Mouse (Mus musculus) CH12F3 (cell line): ENCODE measurements around the gene Edaradd.

ENCODE experiments used
- in situ Hi-C: fragments of 300-500 bp; cut with MboI; formaldehyde crosslinking; loops from 2 replicates; pipeline ENCODE4 v1.14.3; 2020; ENCODE audit warnings: low sequenced_read_pairs

Edaradd gene

DNA sequence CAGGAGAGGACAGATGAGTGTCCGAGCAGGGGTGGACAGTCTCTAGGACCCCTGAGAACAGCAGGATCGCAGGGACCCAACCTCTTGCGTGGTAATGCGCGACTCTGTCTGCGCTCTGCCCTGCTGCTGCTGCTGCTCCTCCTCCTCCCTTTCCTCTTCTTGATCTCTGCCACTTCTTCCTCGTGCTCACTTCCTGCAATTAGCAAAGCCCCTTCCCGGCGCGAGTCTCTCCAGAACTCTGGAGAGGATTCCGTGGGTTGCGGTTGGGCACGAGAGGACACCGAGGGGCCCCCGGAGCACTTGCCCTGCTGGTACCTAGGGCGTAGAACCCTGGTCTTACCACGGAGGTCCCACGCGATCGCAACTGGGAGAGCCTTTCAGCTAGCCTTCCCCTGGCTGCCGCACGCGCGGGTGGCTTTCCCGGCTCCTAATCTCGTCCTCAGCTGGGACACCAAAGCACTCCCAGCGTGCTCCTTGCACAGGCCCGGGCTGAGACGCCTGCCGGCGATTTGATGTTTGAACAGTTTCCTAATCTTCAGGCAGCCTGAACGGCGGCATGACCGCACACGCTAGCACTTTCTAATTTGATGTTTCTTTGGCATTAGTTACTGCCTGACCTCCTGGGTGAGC lies at the start of gene Edaradd:
TSS of gene Edaradd (minus strand) at position 484 of the 630 bp plus-strand sequence.
- in situ Hi-C loops = no loop called here

DNA sequence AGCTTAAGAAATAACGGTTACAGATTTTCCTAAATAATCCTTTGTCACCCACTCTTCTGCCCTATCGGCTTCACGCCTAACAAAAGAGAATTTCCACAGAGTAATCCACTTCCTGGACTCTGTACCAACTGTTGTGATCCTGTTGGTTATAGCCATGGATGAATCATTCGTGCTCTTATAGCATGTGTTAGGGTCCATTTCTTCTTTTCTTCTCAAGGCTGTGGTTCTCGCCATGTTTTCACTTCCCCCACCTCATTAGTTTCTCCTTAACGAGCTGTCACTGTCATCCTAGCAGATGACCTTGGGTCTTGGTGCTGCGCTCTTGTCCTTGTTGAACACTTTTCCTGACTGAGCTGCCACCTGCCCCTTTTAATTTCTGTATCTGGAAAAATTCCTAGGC lies 49.5 kb upstream of the Edaradd start:
- in situ Hi-C loops = no loop called here

GRCm38 (mm10) chr13:12568597-12569469 lies 48.6 kb upstream of the Edaradd start:
- in situ Hi-C loops = no loop called here

DNA sequence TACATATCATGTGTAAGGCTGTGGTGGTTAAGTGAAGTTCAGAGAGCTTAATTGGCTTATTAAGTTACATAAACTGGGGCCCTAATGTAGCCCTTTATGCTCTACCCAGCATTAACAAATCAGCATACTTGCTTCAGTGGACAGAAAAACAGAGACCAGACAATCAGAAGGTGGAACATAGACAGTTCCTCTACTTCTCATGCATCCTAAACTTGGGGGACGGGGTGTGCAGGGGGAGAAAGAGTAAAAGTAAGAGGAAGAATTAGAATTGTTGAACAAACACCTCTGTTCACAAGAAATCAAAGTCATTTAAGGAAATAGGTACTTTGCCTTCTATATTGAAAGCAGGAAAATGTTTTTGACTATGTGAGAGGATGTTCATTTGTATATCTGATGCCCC lies 47.7 kb upstream of the Edaradd start:
- in situ Hi-C loops = no loop called here

DNA sequence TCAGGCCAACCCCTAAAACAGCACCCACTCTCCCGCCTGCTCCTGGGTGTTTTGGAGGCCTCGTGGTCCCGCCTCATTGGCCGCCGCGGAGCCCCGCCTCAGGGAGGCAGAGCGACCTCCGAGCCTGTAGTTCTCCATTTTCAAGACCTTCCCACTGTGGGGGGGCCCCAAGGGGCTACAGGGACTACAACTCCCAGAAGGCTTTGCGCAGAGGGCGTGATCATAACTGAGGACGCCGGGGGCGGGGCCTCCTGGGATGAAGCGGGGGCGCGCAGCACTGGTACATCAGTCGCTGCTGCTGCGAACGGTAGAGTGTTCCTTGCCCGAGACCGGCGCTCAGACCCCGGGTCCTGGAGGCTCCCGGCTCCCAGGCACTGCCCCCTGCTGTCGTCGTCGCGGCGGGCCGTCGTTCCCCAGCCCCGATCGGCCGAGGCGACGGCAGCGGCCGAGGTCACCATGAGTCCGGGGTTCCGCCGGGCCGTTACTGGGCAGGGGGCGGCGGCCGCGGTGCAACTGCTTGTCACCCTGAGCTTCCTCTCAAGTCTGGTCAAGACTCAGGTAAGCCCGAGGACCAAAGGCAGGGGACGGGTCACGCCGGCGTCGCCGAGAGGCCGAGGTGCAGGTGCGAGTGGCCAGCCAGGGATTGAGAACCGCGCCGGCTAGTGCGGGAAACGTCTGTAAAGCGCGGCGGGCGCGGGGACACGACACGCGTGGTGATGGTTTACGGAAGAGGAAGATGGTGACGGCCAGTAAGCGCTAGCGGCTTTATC lies 45.6 kb upstream of the Edaradd start, which contains the start of gene Ero1lb:
TSS of gene Ero1lb (plus strand) at position 254 of the 770 bp plus-strand sequence.
- in situ Hi-C loops = no loop called here

- in situ Hi-C loops = no loop called here
Measured at GRCm38 (mm10) chr13:12562256-12562655, 42.0 kb upstream of the Edaradd start.

DNA sequence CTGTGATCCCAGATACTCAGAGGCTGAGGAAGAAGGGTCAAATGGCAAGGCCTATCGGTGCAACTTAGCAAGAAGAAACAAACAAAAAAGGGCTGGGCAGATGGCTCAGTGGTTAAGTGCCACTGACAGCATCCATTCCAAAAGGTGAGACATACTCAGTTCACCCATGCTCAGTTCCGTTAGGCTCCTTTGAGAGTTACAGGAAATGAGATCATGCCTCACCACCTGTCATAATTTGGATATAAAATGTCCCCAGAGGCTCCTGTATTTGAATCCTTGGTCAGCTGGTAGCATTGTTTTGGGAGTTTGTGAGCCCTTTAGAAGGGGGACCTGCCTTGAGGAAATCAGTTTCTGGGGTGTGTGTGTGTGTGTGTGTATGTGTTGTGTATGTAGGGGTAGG lies 41.5 kb upstream of the Edaradd start:
- in situ Hi-C loops = no loop called here

- in situ Hi-C loops = no loop called here
Measured at GRCm38 (mm10) chr13:12559462-12560120, 39.4 kb upstream of the Edaradd start.

DNA sequence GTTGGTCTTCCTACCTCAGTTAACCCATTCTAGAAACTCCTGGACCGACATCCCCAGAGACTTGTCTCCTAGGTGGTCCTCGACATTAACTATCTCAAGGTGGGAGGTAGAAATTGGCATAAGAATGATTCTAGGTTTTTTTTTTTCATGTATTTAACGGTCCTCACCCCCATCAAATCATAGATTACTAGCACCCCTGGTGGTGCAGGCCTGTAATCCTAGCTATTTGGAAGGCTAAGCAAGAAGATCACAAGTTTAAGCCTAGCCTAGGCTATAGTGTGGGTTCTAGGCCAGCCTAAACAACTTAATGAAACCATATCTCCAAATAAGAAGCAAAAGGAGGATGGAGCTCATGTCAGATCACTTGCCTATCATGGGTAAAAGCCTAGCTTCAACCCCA lies 38.8 kb upstream of the Edaradd start:
- in situ Hi-C loops = no loop called here

GRCm38 (mm10) chr13:12554211-12554610 lies 34.0 kb upstream of the Edaradd start:
- in situ Hi-C loops = no loop called here

- in situ Hi-C loops = no loop called here
Measured at GRCm38 (mm10) chr13:12543880-12544568, 23.8 kb upstream of the Edaradd start.

DNA sequence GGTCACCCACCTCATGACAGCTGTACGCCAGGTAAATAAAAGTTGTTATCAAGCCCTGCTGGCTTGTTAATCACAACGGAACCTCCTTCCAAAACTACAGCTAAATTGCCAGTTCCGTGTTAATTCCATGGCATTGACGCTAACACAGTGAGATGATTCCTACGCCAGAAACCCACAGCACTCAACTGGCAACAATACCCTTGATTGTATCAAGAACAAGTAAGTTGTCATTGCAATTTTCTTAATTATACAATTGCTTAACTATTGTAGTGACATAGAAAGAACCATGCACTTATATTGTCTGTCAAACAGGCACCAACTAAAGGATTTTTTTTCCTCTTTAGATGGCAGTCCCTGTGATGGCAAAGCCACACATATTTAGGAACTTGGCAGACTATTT lies 23.0 kb upstream of the Edaradd start:
- in situ Hi-C loops = no loop called here

DNA sequence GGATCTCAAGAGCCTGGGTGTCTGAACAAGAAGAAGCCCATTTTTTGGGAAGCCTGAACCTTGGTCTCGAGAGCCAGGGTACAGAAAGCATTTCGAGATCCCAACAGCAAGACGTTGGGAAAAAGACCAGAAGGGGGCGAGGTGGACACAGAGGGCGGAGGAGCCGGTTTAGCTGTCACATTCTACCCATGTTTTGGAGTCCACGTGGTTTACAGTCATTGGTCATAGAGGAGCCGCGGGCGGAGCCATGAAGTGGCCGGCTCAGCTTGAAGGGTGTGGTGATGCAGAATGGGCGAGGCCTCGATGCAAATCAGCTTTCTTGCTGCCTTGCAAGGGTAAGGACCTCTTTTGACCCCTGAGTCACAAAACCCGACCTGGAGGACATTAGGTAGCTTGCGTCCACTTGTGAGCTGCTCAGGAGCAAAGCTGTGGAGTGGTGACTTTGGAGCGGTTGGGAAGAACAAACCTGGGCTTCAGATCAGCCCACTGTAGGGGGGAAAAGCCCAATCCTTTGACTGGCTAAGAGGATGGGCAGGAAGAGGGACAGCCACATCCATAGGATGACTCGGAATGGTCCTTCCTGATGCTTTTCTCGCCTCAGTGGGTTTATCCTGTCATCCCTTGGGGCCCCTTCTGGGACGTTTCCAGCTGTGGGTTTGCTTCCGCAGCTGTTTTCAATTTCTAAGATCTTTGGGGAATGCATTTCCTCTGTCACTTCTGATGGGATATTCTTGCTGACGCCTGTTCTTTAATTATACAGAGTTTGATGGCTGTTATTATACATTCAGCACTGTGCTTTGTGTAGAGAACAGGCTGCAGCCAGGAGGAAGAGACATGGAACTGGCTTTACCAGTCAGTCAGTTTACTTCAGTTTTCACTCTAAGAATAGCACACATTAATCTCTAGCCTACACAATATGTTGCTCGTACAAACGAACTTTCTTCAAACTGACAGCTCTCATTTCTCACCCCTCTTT lies 22.1 kb upstream of the Edaradd start:
- in situ Hi-C loops = no loop called here

- in situ Hi-C loops = no loop called here
Measured at GRCm38 (mm10) chr13:12540119-12540518, 19.9 kb upstream of the Edaradd start.

DNA sequence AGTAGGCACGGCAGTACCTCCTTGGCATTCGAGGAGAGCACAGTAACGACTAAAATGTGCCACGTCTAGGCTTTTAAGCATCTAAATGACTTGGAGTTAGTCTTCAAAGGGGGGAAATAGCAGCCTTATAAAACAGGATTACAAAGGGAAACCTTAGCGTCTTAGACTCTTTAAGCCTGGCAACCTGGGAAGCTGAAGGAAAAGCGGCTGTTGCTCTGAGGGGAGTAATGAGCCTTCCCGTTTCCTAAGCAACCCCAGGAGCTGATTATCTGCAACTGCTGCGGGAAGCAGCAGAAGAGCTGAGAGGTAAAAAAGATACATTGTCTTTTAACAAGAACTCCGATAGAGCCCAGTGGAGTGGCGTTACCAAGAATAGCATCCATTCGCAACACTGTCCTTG lies 19.5 kb upstream of the Edaradd start:
- in situ Hi-C loops = no loop called here

DNA sequence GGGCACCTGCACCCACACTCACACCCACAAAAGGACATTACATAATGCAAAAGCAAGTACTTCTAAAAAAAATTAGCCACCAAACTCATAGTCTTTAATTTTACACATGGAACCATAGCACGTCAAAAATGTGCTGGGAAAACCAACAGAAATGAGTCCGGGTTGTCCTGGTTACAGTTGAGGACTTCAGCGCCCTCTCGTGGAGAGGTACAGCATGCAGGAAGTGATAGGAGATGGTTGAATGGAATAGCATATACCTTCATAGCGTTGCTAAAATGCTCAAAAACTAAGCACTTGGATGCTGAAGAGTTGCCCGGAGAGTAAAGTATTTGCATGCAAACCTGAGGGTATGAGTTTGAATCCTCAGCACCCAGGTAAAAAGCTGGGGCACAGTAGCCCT lies 17.7 kb upstream of the Edaradd start:
- in situ Hi-C loops = no loop called here

DNA sequence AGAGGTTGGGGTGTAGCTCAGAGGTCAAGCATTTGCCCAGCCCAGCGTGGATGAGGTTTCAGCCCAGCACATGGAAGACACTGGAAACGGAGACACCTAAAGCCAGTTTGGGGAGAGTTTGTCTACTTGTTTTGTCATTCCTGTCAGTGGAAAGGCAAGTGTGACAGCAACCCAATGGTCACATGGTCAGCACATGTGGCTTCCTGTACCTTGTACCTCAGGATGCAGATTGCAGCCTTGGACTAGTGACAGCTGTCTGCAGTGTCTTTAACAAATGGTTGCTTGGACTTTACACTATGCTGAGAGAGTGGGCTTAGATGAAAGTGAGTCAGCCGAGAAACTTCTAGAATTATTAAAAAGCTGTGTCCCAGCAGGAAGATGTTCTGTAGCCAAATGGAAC lies 14.4 kb upstream of the Edaradd start:
- in situ Hi-C loops = no loop called here

DNA sequence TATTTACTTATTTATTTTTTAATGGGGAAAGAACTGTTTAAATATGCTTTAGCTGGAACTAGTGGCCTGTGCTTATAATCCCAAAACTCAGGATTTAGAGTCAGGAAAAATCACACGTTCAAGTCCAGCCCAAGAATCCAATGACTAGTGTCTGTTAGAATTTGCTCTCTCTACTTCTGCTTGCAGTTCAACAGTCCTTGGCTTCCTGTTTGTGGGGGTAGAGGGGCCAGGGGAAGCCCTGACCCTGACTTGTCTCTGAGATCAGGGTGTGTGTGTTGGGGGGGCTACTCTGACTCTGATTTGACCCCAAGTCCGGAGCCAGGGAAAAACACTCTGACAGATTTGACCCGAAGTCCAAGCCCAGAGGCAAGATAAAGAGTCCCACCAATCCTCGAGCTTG lies 5.4 kb upstream of the Edaradd start:
- in situ Hi-C loops = no loop called here

- in situ Hi-C loops = no loop called here
Measured at GRCm38 (mm10) chr13:12522346-12522745, 2.1 kb upstream of the Edaradd start.
